In the genomic region with DNA sequence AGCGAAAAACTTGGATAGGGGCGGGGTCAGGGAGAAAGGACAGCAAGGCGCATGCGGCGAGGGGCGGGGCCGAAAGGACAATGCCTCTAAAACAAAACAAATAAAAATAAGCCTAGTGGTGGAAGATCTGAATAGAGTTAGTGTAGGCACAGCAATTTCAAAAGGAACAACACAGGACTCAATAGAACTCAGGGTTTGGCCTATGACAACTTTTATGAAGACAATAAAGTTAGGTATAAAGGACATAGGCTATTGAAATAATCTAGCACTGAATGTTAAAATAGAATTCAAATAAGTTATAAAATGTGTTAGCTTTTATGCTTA, we compare ENCODE assay signal across 8 mouse cellular contexts. TPM values are rescaled to one million over a fixed set of nuclear protein-coding genes. Genes with fewer than 3 reads are reported as not detected.
DNase-seq lines count a peak whose midpoint lies in the region; ATAC-seq and TF ChIP-seq lines count a peak whose summit lies in the region.

No protein-coding gene starts in this region.

- TF ChIP-seq POLR2A in heart, adult 2 months (IDR thresholded peaks at IDR 0.05; ENCODE audit: insufficient read depth, low read depth, low read length), result no peak
- TF ChIP-seq POLR2A in CH12.LX (IDR thresholded peaks at IDR 0.05; ENCODE audit: low read depth, low read length), result no peak

- TF ChIP-seq RAD21 in CH12.LX (IDR thresholded peaks at IDR 0.05; ENCODE audit: low read depth, low read length), result no peak

- H3K4me2 ChIP-seq in CH12.LX (ENCODE audit: insufficient read depth, low read depth, poor library complexity, severe bottlenecking), result no peak overlapping the region
- H3K4me2 ChIP-seq in hindbrain, embryonic 13.5 days, result peak overlapping the region; percentile 71
- H3K4me2 ChIP-seq in lung, postnatal 0 days (replicated peaks; ENCODE audit: low read depth, low read length), result peak overlapping the region; percentile 61; the same call in 1 of the 2 replicates

- dilution Hi-C loops in CH12.LX (cut with MboI; ENCODE audit: extremely low pct_ligation_motif_present, extremely low pct_unique_long_range_greater_than_20kb, low sequenced_read_pairs), result no loop called here

- no peaks in the 10 kb centered on the region for H3K27me3 ChIP-seq in heart, adult 2 months (ENCODE audit: control insufficient read depth, insufficient read depth, low read length)
- H3K27me3 ChIP-seq in CH12.LX (replicated peaks), result no peaks in the 10 kb centered on the region
- H3K27me3 ChIP-seq in hindbrain, embryonic 13.5 days, result no peaks in the 10 kb centered on the region
- no peaks in the 10 kb centered on the region for H3K27me3 ChIP-seq in lung, postnatal 0 days (replicated peaks; ENCODE audit: insufficient read depth, low read length)

- no peaks in the 10 kb centered on the region for H3K9me3 ChIP-seq in CH12.LX (replicated peaks; ENCODE audit: low read length)
- H3K9me3 ChIP-seq in hindbrain, embryonic 13.5 days, result no peaks in the 10 kb centered on the region
- no peaks in the 10 kb centered on the region for H3K9me3 ChIP-seq in lung, postnatal 0 days (ENCODE audit: low read length)

- H3K4me1 ChIP-seq in heart, adult 2 months (ENCODE audit: control insufficient read depth, insufficient read depth, low read length), result no peaks in the 10 kb centered on the region
- peaks cover 16 to 29% of the 10 kb centered on the region in 2 experiments for H3K4me1 ChIP-seq in CH12.LX (ENCODE audit: control insufficient read depth in 1 of 2, insufficient read depth in 2 of 2)
- peaks cover 23% of the 10 kb centered on the region for H3K4me1 ChIP-seq in hindbrain, embryonic 13.5 days (replicated peaks)
- peaks cover 6% of the 10 kb centered on the region for H3K4me1 ChIP-seq in lung, postnatal 0 days (ENCODE audit: insufficient read depth, low read depth, low read length)

- peak overlapping the region; percentile 96 for H3K27ac ChIP-seq in heart, adult 2 months
- no peak overlapping the region for H3K27ac ChIP-seq in CH12.LX (ENCODE audit: insufficient read depth, low read depth)
- peak overlapping the region; percentile 97 for H3K27ac ChIP-seq in hindbrain, embryonic 13.5 days
- peak overlapping the region; percentile 96 for H3K27ac ChIP-seq in lung, postnatal 0 days (ENCODE audit: low read length)

- no peak for DNase-seq in heart, adult 2 months
- no peak for DNase-seq in heart, postnatal 10 days
- no peak for DNase-seq in CH12.LX (ENCODE audit: extremely low read depth)
- peak; percentile 99 for DNase-seq in lung, postnatal 0 days (ENCODE audit: low spot score)
- no peak for DNase-seq in gastrocnemius, postnatal 36 days
- DNase-seq in cerebellum, adult 9-11 months, result no peak
- no peak for DNase-seq in spleen, postnatal 14 days (ENCODE audit: low spot score in 2 of 2)

- H3K36me3 ChIP-seq in heart, adult 2 months (ENCODE audit: control insufficient read depth, insufficient read depth, low read length), result no peaks in the 10 kb centered on the region
- peaks cover 44 to 50% of the 10 kb centered on the region in 2 experiments for H3K36me3 ChIP-seq in CH12.LX (replicated peaks in 1 of 2; ENCODE audit: control insufficient read depth in 1 of 2, insufficient read depth in 1 of 2, low read length in 1 of 2)
- peaks cover 48% of the 10 kb centered on the region for H3K36me3 ChIP-seq in hindbrain, embryonic 13.5 days
- H3K36me3 ChIP-seq in lung, postnatal 0 days (ENCODE audit: insufficient read depth, low read length), result peaks cover 19% of the 10 kb centered on the region

- peak; percentile 59 for TF ChIP-seq CTCF in heart, adult 2 months (IDR thresholded peaks at IDR 0.05)
- TF ChIP-seq CTCF in CH12.LX (conservative IDR thresholded peaks at IDR 0.05 in 1 of 2, IDR thresholded peaks at IDR 0.05 in 1 of 2; ENCODE audit: low read depth in 2 of 2, low read length in 2 of 2), result no peak
- peak; percentile 29; the same call in 1 of the 2 replicates for TF ChIP-seq CTCF in lung, postnatal 0 days (IDR thresholded peaks at IDR 0.05)

- peak overlapping the region; percentile 98 for H3K4me3 ChIP-seq in heart, adult 2 months
- peak overlapping the region; percentile 61 to 92 (median 83) for H3K4me3 ChIP-seq in CH12.LX (replicated peaks in 1 of 3; ENCODE audit: low read depth in 2 of 3, low read length in 2 of 3, poor library complexity in 1 of 3)
- H3K4me3 ChIP-seq in hindbrain, embryonic 13.5 days, result peak overlapping the region; percentile 74
- H3K4me3 ChIP-seq in lung, postnatal 0 days (ENCODE audit: low read depth, low read length), result peak overlapping the region; percentile 78

- TF ChIP-seq EP300 in heart, adult 2 months (IDR thresholded peaks at IDR 0.05; ENCODE audit: insufficient read depth, low read depth, low read length), result no peak
- TF ChIP-seq EP300 in CH12.LX (IDR thresholded peaks at IDR 0.05; ENCODE audit: low read length), result no peak
- TF ChIP-seq EP300 in lung, postnatal 0 days (IDR thresholded peaks at IDR 0.05), result no peak

- no peaks in the 10 kb centered on the region for H3K79me2 ChIP-seq in heart, adult 2 months (replicated peaks; ENCODE audit: control insufficient read depth, insufficient read depth, low read length)
- peaks cover 18% of the 10 kb centered on the region; the same call in 1 of the 2 replicates for H3K79me2 ChIP-seq in CH12.LX (replicated peaks; ENCODE audit: control insufficient read depth, extremely low read depth, insufficient read depth, poor library complexity, severe bottlenecking)

- H3K9ac ChIP-seq in heart, adult 2 months (ENCODE audit: low read depth, low read length), result no peak overlapping the region
- no peak overlapping the region; the same call in 1 of the 2 replicates for H3K9ac ChIP-seq in CH12.LX (ENCODE audit: insufficient read depth, low read depth)
- no peak overlapping the region for H3K9ac ChIP-seq in hindbrain, embryonic 13.5 days
- no peak overlapping the region for H3K9ac ChIP-seq in lung, postnatal 0 days (replicated peaks; ENCODE audit: low read depth)

- no peak for ATAC-seq in hindbrain, embryonic 13.5 days (ENCODE audit: low FRiP score)
- no peak for ATAC-seq in lung, postnatal 0 days

- intact Hi-C loops in heart, adult 2 months (cut with DNase I), result loop anchor here (10.0 kb wide), 1 partner anchor 183 kb away; a partner anchor contains a TSS
- intact Hi-C loops in heart, postnatal 10 days (cut with DNase I), result loop anchor here (5.0 kb wide), 1 partner anchor 51 kb away; no protein-coding TSS in a partner anchor
- intact Hi-C loops in gastrocnemius, postnatal 36 days (cut with DNase I), result no loop called here

- in situ Hi-C loops in CH12.LX (cut with MboI; ENCODE audit: low pct_ligation_motif_present, low pct_unique_long_range_greater_than_20kb, low sequenced_read_pairs), result no loop called here

- WGBS in heart, adult 2 months, result 0% methylated on average over 7 of the region's 7 CpGs
- 0% methylated on average over 7 of the region's 7 CpGs for WGBS in hindbrain, embryonic 13.5 days
- under 1% methylated on average over 7 of the region's 7 CpGs for WGBS in lung, postnatal 0 days

RNA-seq across cellular contexts. Expression of a gene that starts 0.3 kb away (rescaled TPM):
- 10 to 100 TPM; 26.0 to 27.3 TPM for total RNA-seq in heart, adult 2 months (2021)
- polyA plus RNA-seq in heart, adult 2 months (2012; rRNA removed), result 33.5 and 36.6 TPM in 2 replicates
- total RNA-seq in heart, postnatal 10 days (2021), result 10 to 100 TPM; 29.8 to 30.1 TPM
- 39.6 and 40.1 TPM in 2 replicates for total RNA-seq in CH12.LX (2012; rRNA removed)
- 12.2 and 14.4 TPM in 2 replicates for total RNA-seq in CH12.LX (2014; rRNA removed)
- polyA plus RNA-seq in CH12.LX (2012; ENCODE audit: insufficient read length, low read depth), result 24.5 and 27.9 TPM in 2 replicates
- polyA plus RNA-seq in hindbrain, embryonic 13.5 days (2015; fragmentation: Nextera tagmentation; extraction: Ambion mirVana), result 53.2 and 55.5 TPM in 2 replicates
- polyA plus RNA-seq in lung, postnatal 0 days (2015; fragmentation: Nextera tagmentation; extraction: Ambion mirVana), result 26.3 and 30.9 TPM in 2 replicates
- 10 to 100 TPM; 13.6 to 14.3 TPM for total RNA-seq in gastrocnemius, postnatal 36 days (2021)

RNA-seq across cellular contexts. Expression of a gene that starts 1.6 kb away (rescaled TPM):
- 1 to 10 TPM; 2.2 to 3.3 TPM for total RNA-seq in heart, adult 2 months (2021)
- 0.68 and 1.2 TPM in 2 replicates for polyA plus RNA-seq in heart, adult 2 months (2012; rRNA removed)
- 1 to 10 TPM; 3.4 to 3.7 TPM for total RNA-seq in heart, postnatal 10 days (2021)
- 4.3 and 5.9 TPM in 2 replicates for total RNA-seq in CH12.LX (2012; rRNA removed)
- total RNA-seq in CH12.LX (2014; rRNA removed), result 4.2 and 5.3 TPM in 2 replicates
- 3.6 and 3.9 TPM in 2 replicates for polyA plus RNA-seq in CH12.LX (2012; ENCODE audit: insufficient read length, low read depth)
- polyA plus RNA-seq in hindbrain, embryonic 13.5 days (2015; fragmentation: Nextera tagmentation; extraction: Ambion mirVana), result 15.2 and 18.2 TPM in 2 replicates
- polyA plus RNA-seq in lung, postnatal 0 days (2015; fragmentation: Nextera tagmentation; extraction: Ambion mirVana), result 2.6 and 3.0 TPM in 2 replicates
- 1 to 10 TPM; 3.0 to 3.2 TPM for total RNA-seq in gastrocnemius, postnatal 36 days (2021)

RNA-seq across cellular contexts. Expression of a gene that starts 8.5 kb away (rescaled TPM):
- total RNA-seq in heart, adult 2 months (2021), result not detected
- 0.06 and 0.64 TPM in 2 replicates for polyA plus RNA-seq in heart, adult 2 months (2012; rRNA removed)
- total RNA-seq in heart, postnatal 10 days (2021), result not detected
- total RNA-seq in CH12.LX (2012; rRNA removed), result 0.64 and 0.67 TPM in 2 replicates
- not detected in 2 replicates for total RNA-seq in CH12.LX (2014; rRNA removed)
- polyA plus RNA-seq in CH12.LX (2012; ENCODE audit: insufficient read length, low read depth), result 0.98 and 1.3 TPM in 2 replicates
- polyA plus RNA-seq in hindbrain, embryonic 13.5 days (2015; fragmentation: Nextera tagmentation; extraction: Ambion mirVana), result 2.5 and 3.2 TPM in 2 replicates
- polyA plus RNA-seq in lung, postnatal 0 days (2015; fragmentation: Nextera tagmentation; extraction: Ambion mirVana), result 1.1 TPM in 2 replicates
- total RNA-seq in gastrocnemius, postnatal 36 days (2021), result not detected

RNA-seq across cellular contexts. Expression of a gene that starts 14.0 kb away (rescaled TPM):
- total RNA-seq in heart, adult 2 months (2021), result not detected
- polyA plus RNA-seq in heart, adult 2 months (2012; rRNA removed), result 0.06 TPM in 1 of 2 replicates, not detected in the other
- under 1 TPM in 1 of 2 experiments, not detected in 1; 0.07 TPM for total RNA-seq in heart, postnatal 10 days (2021)
- total RNA-seq in CH12.LX (2012; rRNA removed), result 2.3 and 2.6 TPM in 2 replicates
- total RNA-seq in CH12.LX (2014; rRNA removed), result 3.7 and 4.0 TPM in 2 replicates
- polyA plus RNA-seq in CH12.LX (2012; ENCODE audit: insufficient read length, low read depth), result 3.3 TPM in 2 replicates
- 0.61 and 0.77 TPM in 2 replicates for polyA plus RNA-seq in hindbrain, embryonic 13.5 days (2015; fragmentation: Nextera tagmentation; extraction: Ambion mirVana)
- 0.23 and 0.26 TPM in 2 replicates for polyA plus RNA-seq in lung, postnatal 0 days (2015; fragmentation: Nextera tagmentation; extraction: Ambion mirVana)
- under 1 TPM; 0.07 to 0.23 TPM for total RNA-seq in gastrocnemius, postnatal 36 days (2021)

RNA-seq across cellular contexts. Expression of a gene that starts 27.4 kb away (rescaled TPM):
- total RNA-seq in heart, adult 2 months (2021), result 10 to 100 TPM; 11.3 to 14.5 TPM
- polyA plus RNA-seq in heart, adult 2 months (2012; rRNA removed), result 16.2 and 21.7 TPM in 2 replicates
- total RNA-seq in heart, postnatal 10 days (2021), result 10 to 100 TPM; 21.6 to 22.1 TPM
- total RNA-seq in CH12.LX (2012; rRNA removed), result 33.6 and 40.8 TPM in 2 replicates
- 23.8 and 23.9 TPM in 2 replicates for total RNA-seq in CH12.LX (2014; rRNA removed)
- 36.0 and 38.5 TPM in 2 replicates for polyA plus RNA-seq in CH12.LX (2012; ENCODE audit: insufficient read length, low read depth)
- polyA plus RNA-seq in hindbrain, embryonic 13.5 days (2015; fragmentation: Nextera tagmentation; extraction: Ambion mirVana), result 102 TPM in 2 replicates
- 32.8 and 37.0 TPM in 2 replicates for polyA plus RNA-seq in lung, postnatal 0 days (2015; fragmentation: Nextera tagmentation; extraction: Ambion mirVana)
- total RNA-seq in gastrocnemius, postnatal 36 days (2021), result 10 to 100 TPM; 12.3 to 14.1 TPM

Comparison
In these comparisons a context has a peak if more than half of its experiments do, and no peak if none do; other contexts are left out.
1. CTCF ChIP-seq: peak in heart, adult 2 months (single experiment) and lung, postnatal 0 days (single experiment); none in CH12.LX (0 of 2).
2. Peak in every context shown above with its lines, with median percentiles within 50 percentile points of each other: H3K4me3 ChIP-seq.